Mouse (Mus musculus) heart, postnatal 0 days (tissue): Measurements from ENCODE around the gene Rad23a.

ENCODE experiments used
- CTCF ChIP-seq: IDR thresholded peaks from 2 replicates; pipeline ENCODE4 v1.5.1; 2016; ENCODE audit warnings: antibody characterized with exemption, control low read depth, low read depth
- EP300 ChIP-seq: IDR thresholded peaks from 2 replicates; pipeline ENCODE4 v1.6.1; 2016; ENCODE audit warnings: antibody characterized with exemption, low read depth

DNA sequence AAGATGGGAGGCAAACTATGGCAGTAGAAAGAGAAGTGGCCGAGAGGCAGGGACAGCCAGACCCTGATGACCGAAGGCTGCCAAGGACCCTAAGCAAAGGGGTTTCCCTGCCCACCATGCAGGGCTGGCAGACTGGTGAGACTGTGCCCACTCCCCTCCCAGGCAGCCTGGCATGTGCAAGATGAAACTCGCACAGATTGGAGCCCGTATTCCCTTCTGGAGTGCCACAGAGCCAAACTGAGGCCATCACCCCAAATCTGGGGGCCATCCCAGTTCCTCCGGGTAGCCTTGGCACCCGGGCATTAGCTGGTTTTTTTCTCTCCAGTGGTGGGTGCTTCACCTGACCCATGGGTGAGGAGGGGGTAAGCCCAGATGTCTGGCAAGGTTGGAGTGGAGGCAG lies 42.5 kb downstream of the Rad23a start:
- TF ChIP-seq CTCF (no peak), EP300 (no peak)
